In genomic region chr14:121617645-121618390, GRCm38 (mm10) we compare ENCODE assay signal across 11 mouse cellular contexts.
DNase-seq lines count a peak whose midpoint lies in the region; ATAC-seq lines count a peak whose summit lies in the region.
"Had no signal": no experiment of that assay in that cellular context is flagged by ENCODE, and none has a peak within 500 bp of the region (broad histone marks: within the 10 kb centered on the region; RNA-seq: fewer than 3 reads in every experiment).

No protein-coding gene starts in this region.

- no peaks in the 10 kb centered on the region for H3K27me3 ChIP-seq in hindbrain, embryonic 16.5 days (replicated peaks; ENCODE audit: control insufficient read depth, insufficient read depth, low read length)
- no peaks in the 10 kb centered on the region for H3K27me3 ChIP-seq in hindbrain, embryonic 12.5 days
- H3K27me3 ChIP-seq: liver, embryonic 15.5 days; midbrain, embryonic 15.5 days had no signal

- peak; percentile 92 to 96 for DNase-seq in cerebellum, postnatal 14 days
- DNase-seq in layer of hippocampus, postnatal 10 days (ENCODE audit: low spot score in 2 of 2) = peak; percentile 71 to 82
- peak; percentile 80 to 81 for DNase-seq in right cerebral cortex, postnatal 36 days (ENCODE audit: low spot score in 2 of 2)
- no peak for DNase-seq in kidney, adult 9 months
- no peak for DNase-seq in kidney, adult 8-10 months

- H3K4me1 ChIP-seq in hindbrain, embryonic 16.5 days (ENCODE audit: control insufficient read depth, insufficient read depth, low read depth, low read length) = no peaks in the 10 kb centered on the region
- no peaks in the 10 kb centered on the region for H3K4me1 ChIP-seq in hindbrain, embryonic 12.5 days
- H3K4me1 ChIP-seq: embryonic facial prominence, embryonic 10.5 days; liver, embryonic 15.5 days; midbrain, embryonic 15.5 days had no signal

- H3K36me3 ChIP-seq in hindbrain, embryonic 16.5 days (ENCODE audit: control insufficient read depth, insufficient read depth, low read length) = peaks cover 6% of the 10 kb centered on the region
- H3K36me3 ChIP-seq in hindbrain, embryonic 12.5 days = no peaks in the 10 kb centered on the region
- H3K36me3 ChIP-seq: liver, embryonic 15.5 days had no signal

- ATAC-seq in hindbrain, embryonic 16.5 days = 0 out of 2 replicates have a peak, but pooled peaks have one; percentile 66
- no peak for ATAC-seq in hindbrain, embryonic 12.5 days (ENCODE audit: low FRiP score)
- no peak for ATAC-seq in inflammation-experienced regulatory T-cells, adult 6 months
- ATAC-seq: midbrain, embryonic 15.5 days had no signal

- no peak overlapping the region for H3K27ac ChIP-seq in hindbrain, embryonic 16.5 days (ENCODE audit: low read depth, low read length)
- H3K27ac ChIP-seq in hindbrain, embryonic 12.5 days = no peak overlapping the region
- H3K27ac ChIP-seq: embryonic facial prominence, embryonic 10.5 days; liver, embryonic 15.5 days; midbrain, embryonic 15.5 days had no signal

- WGBS in hindbrain, embryonic 16.5 days = 65% methylated on average over 4 of the region's 4 CpGs
- whole genome bisulfite sequencing in hindbrain, embryonic 12.5 days = 86% methylated on average over 4 of the region's 4 CpGs

- no peak overlapping the region for H3K9ac ChIP-seq in hindbrain, embryonic 16.5 days (ENCODE audit: low read depth, low read length)
- H3K9ac ChIP-seq in hindbrain, embryonic 12.5 days = no peak overlapping the region
- H3K9ac ChIP-seq: liver, embryonic 15.5 days; midbrain, embryonic 15.5 days had no signal

- H3K4me2 ChIP-seq in hindbrain, embryonic 16.5 days (ENCODE audit: low read length) = no peak overlapping the region
- H3K4me2 ChIP-seq in hindbrain, embryonic 12.5 days (replicated peaks) = no peak overlapping the region
- H3K4me2 ChIP-seq: liver, embryonic 15.5 days; midbrain, embryonic 15.5 days had no signal

- no peaks in the 10 kb centered on the region for H3K9me3 ChIP-seq in hindbrain, embryonic 16.5 days (ENCODE audit: control insufficient read depth, low read length)
- H3K9me3 ChIP-seq in hindbrain, embryonic 12.5 days (replicated peaks) = no peaks in the 10 kb centered on the region
- H3K9me3 ChIP-seq: liver, embryonic 15.5 days; midbrain, embryonic 15.5 days had no signal

- H3K4me3 ChIP-seq in hindbrain, embryonic 16.5 days (ENCODE audit: low read length) = no peak overlapping the region
- no peak overlapping the region for H3K4me3 ChIP-seq in hindbrain, embryonic 12.5 days
- H3K4me3 ChIP-seq: embryonic facial prominence, embryonic 10.5 days; liver, embryonic 15.5 days; midbrain, embryonic 15.5 days had no signal

Comparison
In these comparisons a context has a peak if more than half of its experiments do, and no peak if none do; other contexts are left out.
1. DNase-seq: peak in cerebellum, postnatal 14 days (2 of 2), layer of hippocampus, postnatal 10 days (2 of 2) and right cerebral cortex, postnatal 36 days (2 of 2); none in kidney, adult 9 months (single experiment) and kidney, adult 8-10 months (0 of 2).